Mouse (Mus musculus): ENCODE data around the gene Ube2o. TPM values are rescaled to one million over a fixed set of nuclear protein-coding genes. Genes with fewer than 3 reads are reported as not detected.

Ube2o gene
- polyA plus RNA-seq, 1 experiment from 2014 or later: 17.1 TPM

- Histone ChIP-seq H3K4me3 (ENCODE audit: low read depth, low read length) (no peak overlapping the region), H3K36me3 (ENCODE audit: control insufficient read depth, insufficient read depth, low read length) (no peaks in the 10 kb centered on the region), H3K4me2 (peak overlapping the region; percentile 22; the same call in 1 of the 2 replicates), H3K4me1 (ENCODE audit: control insufficient read depth, insufficient read depth, low read length) (peaks cover 34% of the 10 kb centered on the region), H3K9me3 (replicated peaks; ENCODE audit: control insufficient read depth, low read length) (no peaks in the 10 kb centered on the region), H3K27me3 (ENCODE audit: control insufficient read depth, insufficient read depth, low read length) (no peaks in the 10 kb centered on the region), H3K9ac (ENCODE audit: low read depth, low read length) (no peak overlapping the region), H3K27ac (ENCODE audit: low read depth, low read length) (0 out of 2 replicates have a peak overlapping the region, but pooled peaks have one; percentile 31)
- no peak for ATAC-seq (replicated peaks; ENCODE audit: insufficient number of reproducible peaks, low FRiP score, low TSS enrichment)
- 77% methylated on average over 8 of the region's 8 CpGs for WGBS (ENCODE audit: insufficient replicate concordance)
Observed at GRCm38 (mm10) chr11:116567531-116567930, 13.7 kb downstream of the Ube2o start.

GRCm38 (mm10) chr11:116565283-116566041 is 15.8 kb downstream of the Ube2o start:
- 66% methylated on average over 7 of the region's 7 CpGs for WGBS (ENCODE audit: insufficient replicate concordance)
- Histone ChIP-seq H3K9me3 (replicated peaks; ENCODE audit: control insufficient read depth, low read length) (no peaks in the 10 kb centered on the region), H3K27ac (ENCODE audit: low read depth, low read length) (no peak overlapping the region), H3K27me3 (ENCODE audit: control insufficient read depth, insufficient read depth, low read length) (no peaks in the 10 kb centered on the region), H3K4me1 (ENCODE audit: control insufficient read depth, insufficient read depth, low read length) (peaks cover 14% of the 10 kb centered on the region), H3K36me3 (ENCODE audit: control insufficient read depth, insufficient read depth, low read length) (no peaks in the 10 kb centered on the region), H3K9ac (ENCODE audit: low read depth, low read length) (no peak overlapping the region), H3K4me2 (no peak overlapping the region), H3K4me3 (ENCODE audit: low read depth, low read length) (no peak overlapping the region)
- no peak for ATAC-seq (replicated peaks; ENCODE audit: insufficient number of reproducible peaks, low FRiP score, low TSS enrichment)

GRCm38 (mm10) chr11:116556308-116556707 is 24.9 kb downstream of the Ube2o start:
- Histone ChIP-seq H3K4me3 (ENCODE audit: low read depth, low read length) (no peak overlapping the region), H3K4me1 (ENCODE audit: control insufficient read depth, insufficient read depth, low read length) (peaks cover 57% of the 10 kb centered on the region), H3K27ac (ENCODE audit: low read depth, low read length) (no peak overlapping the region), H3K4me2 (peak overlapping the region; percentile 1; the same call in 1 of the 2 replicates), H3K9me3 (replicated peaks; ENCODE audit: control insufficient read depth, low read length) (no peaks in the 10 kb centered on the region), H3K36me3 (ENCODE audit: control insufficient read depth, insufficient read depth, low read length) (no peaks in the 10 kb centered on the region), H3K9ac (ENCODE audit: low read depth, low read length) (peak overlapping the region; percentile 29; the same call in 1 of the 2 replicates), H3K27me3 (ENCODE audit: control insufficient read depth, insufficient read depth, low read length) (no peaks in the 10 kb centered on the region)
- no peak for ATAC-seq (replicated peaks; ENCODE audit: insufficient number of reproducible peaks, low FRiP score, low TSS enrichment)
- 34% methylated on average over 6 of the region's 6 CpGs for WGBS (ENCODE audit: insufficient replicate concordance)

GRCm38 (mm10) chr11:116555572-116555971 is 25.7 kb downstream of the Ube2o start:
- H3K27ac ChIP-seq (ENCODE audit: low read depth, low read length): no peak overlapping the region
- no peak overlapping the region for H3K4me3 ChIP-seq (ENCODE audit: low read depth, low read length)
- no peaks in the 10 kb centered on the region for H3K36me3 ChIP-seq (ENCODE audit: control insufficient read depth, insufficient read depth, low read length)
- no peak overlapping the region for H3K4me2 ChIP-seq
- no peaks in the 10 kb centered on the region for H3K27me3 ChIP-seq (ENCODE audit: control insufficient read depth, insufficient read depth, low read length)
- no peaks in the 10 kb centered on the region for H3K9me3 ChIP-seq (replicated peaks; ENCODE audit: control insufficient read depth, low read length)
- H3K4me1 ChIP-seq (ENCODE audit: control insufficient read depth, insufficient read depth, low read length): peaks cover 64% of the 10 kb centered on the region
- H3K9ac ChIP-seq (ENCODE audit: low read depth, low read length): no peak overlapping the region
- no peak for ATAC-seq (replicated peaks; ENCODE audit: insufficient number of reproducible peaks, low FRiP score, low TSS enrichment)
- WGBS (ENCODE audit: insufficient replicate concordance): 50% methylated on average over 1 of the region's 1 CpGs

DNA sequence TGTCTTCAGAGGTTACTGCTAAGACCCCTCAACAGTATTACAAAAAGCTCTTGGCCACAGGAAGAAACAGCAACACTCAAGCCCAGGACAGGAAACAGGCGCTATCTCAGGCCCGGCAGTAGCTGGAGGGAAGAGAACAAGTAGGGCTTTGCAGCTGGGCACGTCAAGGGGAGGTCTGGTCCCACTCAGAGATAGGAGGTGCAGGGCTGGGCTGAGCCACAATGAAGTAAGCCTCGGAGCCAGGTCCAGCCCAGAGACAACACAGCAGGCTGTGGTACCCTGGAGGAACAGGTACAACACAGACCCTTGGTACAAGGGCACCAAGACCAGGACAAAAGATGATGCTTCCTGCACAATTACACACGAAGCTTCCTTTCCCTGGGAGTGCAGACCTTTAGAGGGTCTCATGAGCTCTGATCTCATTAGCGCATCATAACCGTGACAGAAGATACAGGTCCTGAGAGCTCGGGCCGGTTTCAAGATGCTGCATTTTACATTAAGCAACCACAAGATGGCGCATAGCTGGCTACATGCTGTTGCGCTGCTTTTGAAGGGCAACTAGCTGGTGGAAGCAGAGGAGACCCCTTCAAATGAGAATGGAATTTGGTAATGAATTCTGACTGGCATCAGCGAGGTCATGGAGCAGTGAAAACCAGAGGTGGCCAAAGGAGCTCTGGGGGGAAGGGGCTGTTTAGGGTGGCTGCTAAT is 26.9 kb downstream of the Ube2o start:
- Histone ChIP-seq H3K4me2 (peak overlapping the region; percentile 12), H3K9ac (ENCODE audit: low read depth, low read length) (0 out of 2 replicates have a peak overlapping the region, but pooled peaks have one; percentile 1), H3K4me1 (ENCODE audit: control insufficient read depth, insufficient read depth, low read length) (peaks cover 73% of the 10 kb centered on the region), H3K9me3 (replicated peaks; ENCODE audit: control insufficient read depth, low read length) (no peaks in the 10 kb centered on the region), H3K4me3 (ENCODE audit: low read depth, low read length) (no peak overlapping the region), H3K27ac (ENCODE audit: low read depth, low read length) (peak overlapping the region; percentile 76), H3K27me3 (ENCODE audit: control insufficient read depth, insufficient read depth, low read length) (no peaks in the 10 kb centered on the region), H3K36me3 (ENCODE audit: control insufficient read depth, insufficient read depth, low read length) (no peaks in the 10 kb centered on the region)
- peak; percentile 52 for ATAC-seq (replicated peaks; ENCODE audit: insufficient number of reproducible peaks, low FRiP score, low TSS enrichment)
- 22% methylated on average over 12 of the region's 12 CpGs for WGBS (ENCODE audit: insufficient replicate concordance)

- Histone ChIP-seq H3K27me3 (ENCODE audit: control insufficient read depth, insufficient read depth, low read length) (no peaks in the 10 kb centered on the region), H3K4me3 (ENCODE audit: low read depth, low read length) (no peak overlapping the region), H3K9ac (ENCODE audit: low read depth, low read length) (no peak overlapping the region), H3K4me2 (no peak overlapping the region), H3K36me3 (ENCODE audit: control insufficient read depth, insufficient read depth, low read length) (no peaks in the 10 kb centered on the region), H3K27ac (ENCODE audit: low read depth, low read length) (no peak overlapping the region), H3K9me3 (replicated peaks; ENCODE audit: control insufficient read depth, low read length) (no peaks in the 10 kb centered on the region), H3K4me1 (ENCODE audit: control insufficient read depth, insufficient read depth, low read length) (peaks cover 79% of the 10 kb centered on the region)
- no peak for ATAC-seq (replicated peaks; ENCODE audit: insufficient number of reproducible peaks, low FRiP score, low TSS enrichment)
- WGBS (ENCODE audit: insufficient replicate concordance): 90% methylated on average over 1 of the region's 1 CpGs
Observed at GRCm38 (mm10) chr11:116552194-116552593, 29.1 kb downstream of the Ube2o start.

GRCm38 (mm10) chr11:116550748-116551147 is 30.5 kb downstream of the Ube2o start:
- Histone ChIP-seq H3K4me1 (ENCODE audit: control insufficient read depth, insufficient read depth, low read length) (peaks cover 70% of the 10 kb centered on the region), H3K27me3 (ENCODE audit: control insufficient read depth, insufficient read depth, low read length) (no peaks in the 10 kb centered on the region), H3K4me3 (ENCODE audit: low read depth, low read length) (no peak overlapping the region), H3K4me2 (no peak overlapping the region), H3K9ac (ENCODE audit: low read depth, low read length) (peak overlapping the region; percentile 36; the same call in 1 of the 2 replicates), H3K27ac (ENCODE audit: low read depth, low read length) (peak overlapping the region; percentile 64), H3K9me3 (replicated peaks; ENCODE audit: control insufficient read depth, low read length) (no peaks in the 10 kb centered on the region), H3K36me3 (ENCODE audit: control insufficient read depth, insufficient read depth, low read length) (peaks cover 3% of the 10 kb centered on the region; the same call in 1 of the 2 replicates)
- 43% methylated on average over 7 of the region's 7 CpGs for WGBS (ENCODE audit: insufficient replicate concordance)
- no peak for ATAC-seq (replicated peaks; ENCODE audit: insufficient number of reproducible peaks, low FRiP score, low TSS enrichment)

- H3K27ac ChIP-seq (ENCODE audit: low read depth, low read length): peak overlapping the region; percentile 60
- no peak for ATAC-seq (replicated peaks; ENCODE audit: insufficient number of reproducible peaks, low FRiP score, low TSS enrichment)
- H3K4me1 ChIP-seq (ENCODE audit: control insufficient read depth, insufficient read depth, low read length): peaks cover 57% of the 10 kb centered on the region
- no peaks in the 10 kb centered on the region for H3K9me3 ChIP-seq (replicated peaks; ENCODE audit: control insufficient read depth, low read length)
- H3K4me3 ChIP-seq (ENCODE audit: low read depth, low read length): no peak overlapping the region
- H3K4me2 ChIP-seq: peak overlapping the region; percentile 14; the same call in 1 of the 2 replicates
- H3K9ac ChIP-seq (ENCODE audit: low read depth, low read length): peak overlapping the region; percentile 11
- 46% methylated on average over 11 of the region's 11 CpGs for WGBS (ENCODE audit: insufficient replicate concordance)
- H3K36me3 ChIP-seq (ENCODE audit: control insufficient read depth, insufficient read depth, low read length): peaks cover 11% of the 10 kb centered on the region
- H3K27me3 ChIP-seq (ENCODE audit: control insufficient read depth, insufficient read depth, low read length): no peaks in the 10 kb centered on the region
Observed at GRCm38 (mm10) chr11:116549273-116550038, 31.8 kb downstream of the Ube2o start.
